Mouse (Mus musculus) frontal cortex, postnatal 25 days (tissue): ENCODE measurements around the gene Rasgrp3.
"Not testable (repeated sequence)": the region's sequence is repeated elsewhere in the genome, so short reads cannot be mapped to it uniquely, and the experiment has no call there.

Experiments used
- DNase-seq, 2 experiments: peaks; one replicate each; pipeline ENCODE4 v3.0.0; 2022; ENCODE audit warnings: low spot score in 2 of 2

The Rasgrp3 gene

GRCm38 (mm10) chr17:75435599-75435998 lies at the start of gene Rasgrp3:
TSS of gene Rasgrp3 (plus strand) at chr17:75435896.
- DNase-seq: no peak

GRCm38 (mm10) chr17:75388402-75388801 lies 47.3 kb upstream of the Rasgrp3 start:
- no peak for DNase-seq

GRCm38 (mm10) chr17:75390142-75390541 lies 45.6 kb upstream of the Rasgrp3 start:
- DNase-seq: no peak

GRCm38 (mm10) chr17:75391429-75392192 lies 44.1 kb upstream of the Rasgrp3 start:
- DNase-seq: no peak

- DNase-seq: no peak
Measured at GRCm38 (mm10) chr17:75406405-75406804, 29.3 kb upstream of the Rasgrp3 start.

- DNase-seq: no peak
Measured at GRCm38 (mm10) chr17:75416861-75417260, 18.8 kb upstream of the Rasgrp3 start.

GRCm38 (mm10) chr17:75434152-75434551 lies 1.5 kb upstream of the Rasgrp3 start:
- no peak for DNase-seq

- no peak for DNase-seq
Measured at GRCm38 (mm10) chr17:75434871-75435270, 825 bp upstream of the Rasgrp3 start.

- DNase-seq: no peak
Measured at GRCm38 (mm10) chr17:75436095-75436494, 399 bp downstream of the Rasgrp3 start.

- no peak for DNase-seq
Measured at GRCm38 (mm10) chr17:75436819-75437218, 1.1 kb downstream of the Rasgrp3 start.

- no peak for DNase-seq
Measured at GRCm38 (mm10) chr17:75437239-75437750, 1.6 kb downstream of the Rasgrp3 start.

GRCm38 (mm10) chr17:75438162-75438561 lies 2.5 kb downstream of the Rasgrp3 start:
- DNase-seq: no peak

GRCm38 (mm10) chr17:75439062-75439461 lies 3.4 kb downstream of the Rasgrp3 start:
- no peak for DNase-seq

- no peak for DNase-seq
Measured at GRCm38 (mm10) chr17:75440619-75441018, 4.9 kb downstream of the Rasgrp3 start.

- no peak for DNase-seq
Measured at GRCm38 (mm10) chr17:75441260-75441830, 5.6 kb downstream of the Rasgrp3 start.

GRCm38 (mm10) chr17:75442352-75442751 lies 6.7 kb downstream of the Rasgrp3 start:
- DNase-seq: no peak

GRCm38 (mm10) chr17:75443064-75443621 lies 7.4 kb downstream of the Rasgrp3 start:
- peak in 1 of 2 experiments; percentile 22 for DNase-seq

GRCm38 (mm10) chr17:75448257-75448656 lies 12.6 kb downstream of the Rasgrp3 start:
- no peak for DNase-seq

GRCm38 (mm10) chr17:75449022-75449421 lies 13.3 kb downstream of the Rasgrp3 start:
- no peak for DNase-seq

GRCm38 (mm10) chr17:75452313-75452712 lies 16.6 kb downstream of the Rasgrp3 start:
- no peak for DNase-seq

- no peak for DNase-seq
Measured at GRCm38 (mm10) chr17:75453639-75454038, 17.9 kb downstream of the Rasgrp3 start.

GRCm38 (mm10) chr17:75456096-75456495 lies 20.4 kb downstream of the Rasgrp3 start:
- DNase-seq: not testable (repeated sequence)

GRCm38 (mm10) chr17:75460621-75461020 lies 24.9 kb downstream of the Rasgrp3 start:
- DNase-seq: no peak
